Mouse (Mus musculus): Measurements from ENCODE around the gene Mast2.

Mast2 gene

GRCm38 (mm10) chr4:116406668-116407067 is 57.3 kb downstream of the Mast2 start:
- DNase-seq, result no peak

GRCm38 (mm10) chr4:116405955-116406351 is 58.0 kb downstream of the Mast2 start:
- DNase-seq, result no peak

GRCm38 (mm10) chr4:116405276-116405954 is 58.6 kb downstream of the Mast2 start:
- DNase-seq, result no peak

- no peak for DNase-seq
These were observed 60.1 kb downstream of the Mast2 start for GRCm38 (mm10) chr4:116403884-116404283.

- no peak for DNase-seq
These were observed 61.3 kb downstream of the Mast2 start for GRCm38 (mm10) chr4:116402708-116403107.

GRCm38 (mm10) chr4:116398051-116398450 is 65.9 kb downstream of the Mast2 start:
- no peak for DNase-seq

GRCm38 (mm10) chr4:116377973-116378667 is 85.9 kb downstream of the Mast2 start:
- DNase-seq, result peak; percentile 54

GRCm38 (mm10) chr4:116371676-116372075 is 92.3 kb downstream of the Mast2 start:
- peak; percentile 61 for DNase-seq

- DNase-seq, result peak; percentile 46
These were observed 105.9 kb downstream of the Mast2 start for GRCm38 (mm10) chr4:116358099-116358498.

GRCm38 (mm10) chr4:116352919-116353318 is 111.1 kb downstream of the Mast2 start:
- no peak for DNase-seq

- DNase-seq, result peak; percentile 30
These were observed 111.5 kb downstream of the Mast2 start for GRCm38 (mm10) chr4:116352496-116352895.

GRCm38 (mm10) chr4:116342119-116342518 is 121.9 kb downstream of the Mast2 start:
- peak; percentile 86 for DNase-seq

- no peak for DNase-seq
These were observed 127.7 kb downstream of the Mast2 start for GRCm38 (mm10) chr4:116336294-116336693.

- DNase-seq, result no peak
These were observed 134.7 kb downstream of the Mast2 start for GRCm38 (mm10) chr4:116329256-116329655.

- DNase-seq, result peak; percentile 42
These were observed 141.9 kb downstream of the Mast2 start for GRCm38 (mm10) chr4:116322127-116322526.

GRCm38 (mm10) chr4:116317575-116317974 is 146.4 kb downstream of the Mast2 start:
- DNase-seq, result no peak

GRCm38 (mm10) chr4:116304551-116304950 is 159.4 kb downstream of the Mast2 start:
- no peak for DNase-seq

- DNase-seq, result peak; percentile 56
These were observed 163.1 kb downstream of the Mast2 start for GRCm38 (mm10) chr4:116300878-116301355.

- DNase-seq, result no peak
These were observed 170.7 kb downstream of the Mast2 start for GRCm38 (mm10) chr4:116293296-116293695.

GRCm38 (mm10) chr4:116291561-116291960 is 172.4 kb downstream of the Mast2 start:
- no peak for DNase-seq

GRCm38 (mm10) chr4:116282211-116282610 is 181.8 kb downstream of the Mast2 start:
- peak; percentile 42 for DNase-seq

- no peak for DNase-seq
These were observed 195.8 kb downstream of the Mast2 start for GRCm38 (mm10) chr4:116268220-116268619.
